Mouse (Mus musculus) induced T-regulatory cell, adult 2 months (primary cell): ENCODE results near the gene Hoxd12.
A peak's percentile ranks its signal among the peaks of the same experiment; 100 is the strongest.

Experiments used
- DNase-seq: peaks from one replicate; pipeline ENCODE4 v3.0.0-alpha.2; 2012; ENCODE audit warnings: low read depth

Hoxd12 gene

GRCm38 (mm10) chr2:74681594-74682531, 7.0 kb downstream of the Hoxd12 start:
- no peak for DNase-seq

- DNase-seq, result no peak
These were observed 8.0 kb downstream of the Hoxd12 start for GRCm38 (mm10) chr2:74682796-74683195.

GRCm38 (mm10) chr2:74683471-74683951, 8.7 kb downstream of the Hoxd12 start:
- DNase-seq, result no peak

GRCm38 (mm10) chr2:74684106-74684505, 9.3 kb downstream of the Hoxd12 start:
- no peak for DNase-seq

GRCm38 (mm10) chr2:74685059-74685603, 10.3 kb downstream of the Hoxd12 start:
- no peak for DNase-seq

GRCm38 (mm10) chr2:74686301-74686987, 11.6 kb downstream of the Hoxd12 start:
- DNase-seq, result peak; percentile 57

GRCm38 (mm10) chr2:74686988-74687697, 12.3 kb downstream of the Hoxd12 start:
- DNase-seq, result no peak

- no peak for DNase-seq
These were observed 13.1 kb downstream of the Hoxd12 start for GRCm38 (mm10) chr2:74687698-74688555.

- DNase-seq, result no peak
These were observed 14.2 kb downstream of the Hoxd12 start for GRCm38 (mm10) chr2:74688795-74689573.

GRCm38 (mm10) chr2:74689574-74690337, 14.9 kb downstream of the Hoxd12 start:
- DNase-seq, result no peak

- DNase-seq, result no peak
These were observed 15.5 kb downstream of the Hoxd12 start for GRCm38 (mm10) chr2:74690338-74690716.

- no peak for DNase-seq
These were observed 16.5 kb downstream of the Hoxd12 start, which contains the start of gene Hoxd10 for GRCm38 (mm10) chr2:74691022-74691951. Gene Hoxd10, plus strand, starts transcription at chr2:74691924.

GRCm38 (mm10) chr2:74691995-74692807, 17.4 kb downstream of the Hoxd12 start:
- no peak for DNase-seq

- DNase-seq, result no peak
These were observed 18.1 kb downstream of the Hoxd12 start for GRCm38 (mm10) chr2:74692808-74693431.

GRCm38 (mm10) chr2:74693432-74693827, 18.6 kb downstream of the Hoxd12 start:
- DNase-seq, result no peak

- peak; percentile 59 for DNase-seq
These were observed 19.3 kb downstream of the Hoxd12 start for GRCm38 (mm10) chr2:74694066-74694465.

- DNase-seq, result no peak
These were observed 20.6 kb downstream of the Hoxd12 start for GRCm38 (mm10) chr2:74695383-74695782.
